Mouse (Mus musculus): ENCODE data around the gene Atp4a.

Gene Atp4a

DNA sequence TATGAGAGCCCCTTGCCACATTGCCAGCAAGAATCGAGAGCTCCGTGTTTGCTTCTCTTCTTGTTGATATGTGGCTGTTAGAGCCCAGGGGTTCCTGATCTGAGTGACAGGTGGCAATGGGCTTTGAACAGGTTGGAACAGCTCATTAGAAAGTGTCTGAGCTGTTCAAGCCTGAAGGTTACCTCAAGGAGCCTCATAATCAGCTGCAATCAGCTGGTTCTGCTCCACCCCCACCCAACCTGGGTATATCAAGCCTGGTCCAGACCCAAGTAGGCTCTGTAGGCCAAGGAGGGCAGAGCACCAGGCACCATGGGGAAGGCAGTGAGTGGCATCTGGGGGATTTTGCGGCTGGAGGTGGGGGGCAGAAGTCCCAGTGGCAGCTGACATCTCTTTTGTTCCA is at the start of gene Atp4a:
TSS of gene Atp4a (plus strand) at position 268 of the 400 bp plus-strand sequence.
- in situ Hi-C loops (cut with MboI, MseI) = no loop called here

DNA sequence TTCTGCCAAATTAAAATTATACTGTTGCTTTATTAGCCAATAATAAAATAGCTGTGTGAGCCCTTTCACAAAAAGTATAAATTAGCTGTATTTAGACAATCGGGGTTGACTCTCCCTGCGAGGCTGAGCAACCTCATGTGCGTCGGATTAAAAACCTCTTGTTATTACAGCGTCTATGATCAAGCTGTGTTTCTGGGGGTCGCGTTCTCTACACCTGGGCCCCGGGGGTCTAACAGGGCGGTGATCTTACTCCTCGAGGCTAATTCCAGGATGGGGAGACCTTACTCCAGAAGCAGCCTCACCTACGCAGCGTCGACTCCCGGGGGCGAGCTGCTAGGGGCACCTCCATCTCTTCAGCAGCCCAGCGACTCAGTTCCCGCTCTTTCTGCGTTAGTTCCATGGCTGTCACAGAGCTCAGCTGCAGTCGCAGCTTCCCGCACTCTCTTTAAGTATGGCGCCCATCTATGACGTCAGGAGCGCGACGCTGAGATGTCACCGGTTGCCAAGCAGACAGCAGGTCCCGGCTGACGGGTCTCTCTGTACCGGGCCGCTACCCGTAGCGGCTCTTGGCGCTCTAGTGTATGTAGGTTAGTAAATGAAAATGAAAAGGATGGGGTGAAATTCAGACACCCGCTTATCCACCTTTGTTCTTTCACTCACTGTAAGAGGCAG is 47.3 kb upstream of the Atp4a start, which contains the start of gene Haus5:
TSS of gene Haus5 (minus strand) at position 466 of the 672 bp plus-strand sequence.
- in situ Hi-C loops (cut with MboI, MseI) = no loop called here

DNA sequence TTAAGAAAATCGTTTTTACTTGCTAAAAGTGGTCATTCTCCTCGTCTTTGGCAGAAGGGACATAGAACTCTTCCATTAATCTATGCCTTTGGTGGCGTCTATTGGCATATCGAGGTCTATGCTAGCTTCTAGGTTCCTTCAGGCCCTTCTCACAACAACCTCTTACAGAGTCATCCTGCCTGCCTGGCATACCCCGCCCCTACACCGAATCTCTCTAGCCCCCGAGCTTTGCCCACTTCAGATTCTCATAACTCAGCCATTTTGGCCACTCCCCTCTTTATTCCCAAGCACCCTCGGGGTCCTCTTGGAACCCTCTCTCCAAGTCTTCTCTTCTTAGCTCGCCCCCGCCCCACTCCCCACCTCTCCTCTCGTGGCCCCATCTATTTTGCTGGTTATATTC is 46.7 kb upstream of the Atp4a start:
- in situ Hi-C loops (cut with MboI, MseI) = no loop called here

DNA sequence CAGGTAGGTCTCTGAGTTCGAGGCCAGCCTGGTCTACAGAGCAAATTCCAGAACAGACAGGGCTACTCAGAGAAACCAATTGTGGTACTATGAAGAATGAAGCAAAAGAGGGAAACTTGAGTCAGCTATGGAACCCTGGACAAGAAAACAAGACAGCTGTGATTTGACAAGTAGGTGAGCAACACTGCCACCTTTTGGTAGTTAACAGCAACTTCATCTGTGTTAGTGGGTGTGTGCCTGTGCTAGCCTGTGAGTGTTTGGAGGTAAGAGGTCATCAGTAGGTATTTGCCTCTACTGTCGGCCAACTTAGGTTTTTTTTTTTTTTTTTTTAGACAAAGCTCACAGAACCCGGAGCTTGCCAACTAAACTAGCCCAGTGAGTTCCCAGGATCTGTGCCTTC is 42.8 kb upstream of the Atp4a start:
- in situ Hi-C loops (cut with MboI, MseI) = no loop called here

DNA sequence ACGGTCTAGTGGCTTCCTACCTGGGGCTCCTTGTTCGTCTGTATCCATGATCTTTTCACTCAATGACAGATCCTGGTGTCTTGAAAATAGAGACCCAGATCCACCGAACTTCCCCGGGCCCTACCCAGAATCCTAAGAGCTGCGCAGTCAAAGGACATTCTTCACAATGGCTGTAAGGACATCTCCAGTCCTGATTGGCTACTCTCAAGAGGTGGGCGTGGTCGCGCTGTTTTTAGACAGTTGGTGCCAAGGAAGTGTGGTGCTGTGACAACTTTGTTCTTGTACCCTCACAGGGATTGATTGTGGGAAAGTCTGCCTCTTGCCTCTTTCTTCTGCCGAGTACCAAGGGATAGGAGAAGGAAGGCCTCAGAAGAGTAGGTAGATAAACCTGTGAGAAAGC is 40.5 kb upstream of the Atp4a start, which contains the start of gene Pmis2:
TSS of gene Pmis2 (minus strand) at position 126 of the 400 bp plus-strand sequence.
- in situ Hi-C loops (cut with MboI, MseI) = no loop called here

DNA sequence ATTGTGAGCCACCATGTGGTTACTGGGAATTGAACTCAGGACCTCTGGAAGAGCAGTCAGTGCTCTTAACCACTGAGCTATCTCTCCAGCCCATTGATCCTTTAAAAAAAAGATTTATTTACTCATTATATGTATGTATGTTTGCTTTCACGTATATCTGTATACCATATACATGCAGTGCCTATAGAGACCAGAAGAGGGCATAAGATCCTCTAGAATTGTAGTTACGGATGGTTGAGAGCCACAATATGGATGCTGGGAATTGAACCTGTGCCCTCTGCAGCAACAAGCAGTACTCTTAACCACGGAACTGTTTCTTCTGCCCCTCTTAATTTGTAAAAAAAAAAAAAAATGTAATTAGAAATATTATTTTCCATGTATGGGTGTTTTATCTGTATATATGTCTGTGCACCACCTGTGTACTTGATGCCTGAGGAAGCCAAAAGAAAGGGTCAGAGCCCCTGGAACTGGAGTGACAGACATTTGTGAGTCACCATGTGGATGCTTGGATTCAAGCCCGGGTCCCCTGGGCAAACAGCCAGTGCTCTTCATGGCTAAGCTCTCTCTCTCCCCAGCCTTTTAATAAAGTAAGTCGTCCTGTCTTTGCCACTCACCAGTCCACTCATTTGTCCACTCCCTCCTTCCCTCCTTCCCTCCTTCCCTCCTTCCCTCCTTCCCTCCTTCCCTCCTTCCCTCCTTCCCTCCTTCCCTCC is 33.6 kb upstream of the Atp4a start:
- in situ Hi-C loops (cut with MboI, MseI) = no loop called here

DNA sequence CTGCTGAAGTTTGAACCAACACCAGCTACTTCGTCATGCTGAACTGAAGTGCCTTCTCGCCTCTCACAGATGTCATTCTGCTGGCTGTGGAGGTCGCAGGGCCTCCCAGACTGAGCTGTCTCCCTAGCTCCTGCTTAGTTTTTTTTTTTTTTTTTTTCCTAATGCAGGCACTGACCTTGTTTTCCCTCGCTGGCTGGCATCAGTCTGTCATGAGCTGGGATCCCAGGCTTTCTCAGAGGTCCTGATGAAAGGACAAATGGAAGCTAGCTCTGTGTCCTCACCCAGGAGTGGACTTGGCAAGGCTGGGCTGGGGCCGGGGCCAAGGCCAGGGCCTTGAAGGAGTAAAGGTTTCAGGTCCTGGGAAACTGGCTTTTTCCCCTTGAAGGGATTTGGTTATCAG is 30.1 kb upstream of the Atp4a start:
- in situ Hi-C loops (cut with MboI, MseI) = loop anchor here (10.0 kb wide), 1 partner anchor 1067 kb away; no protein-coding TSS in a partner anchor

DNA sequence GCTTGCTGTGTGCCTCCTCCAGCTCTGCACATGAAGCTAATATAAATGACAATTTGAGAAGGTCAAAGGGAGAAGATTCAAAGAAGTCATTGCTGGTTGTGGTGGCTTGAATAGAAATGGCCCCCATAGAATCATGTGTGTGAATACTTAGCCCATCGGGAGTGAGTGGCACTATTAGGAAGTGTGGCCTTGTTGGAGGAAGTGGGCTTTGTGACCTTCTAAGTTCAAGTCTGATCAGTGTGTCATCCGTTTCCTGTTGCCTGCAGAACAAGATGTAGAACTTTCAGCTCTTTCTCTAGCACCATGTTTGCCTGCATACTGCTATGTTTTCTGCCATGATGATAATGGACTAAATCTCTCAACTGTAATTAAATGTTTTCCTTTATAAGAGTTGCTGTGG is 28.6 kb upstream of the Atp4a start:
- in situ Hi-C loops (cut with MboI, MseI) = loop anchor here (10.0 kb wide), 1 partner anchor 1069 kb away; no protein-coding TSS in a partner anchor

DNA sequence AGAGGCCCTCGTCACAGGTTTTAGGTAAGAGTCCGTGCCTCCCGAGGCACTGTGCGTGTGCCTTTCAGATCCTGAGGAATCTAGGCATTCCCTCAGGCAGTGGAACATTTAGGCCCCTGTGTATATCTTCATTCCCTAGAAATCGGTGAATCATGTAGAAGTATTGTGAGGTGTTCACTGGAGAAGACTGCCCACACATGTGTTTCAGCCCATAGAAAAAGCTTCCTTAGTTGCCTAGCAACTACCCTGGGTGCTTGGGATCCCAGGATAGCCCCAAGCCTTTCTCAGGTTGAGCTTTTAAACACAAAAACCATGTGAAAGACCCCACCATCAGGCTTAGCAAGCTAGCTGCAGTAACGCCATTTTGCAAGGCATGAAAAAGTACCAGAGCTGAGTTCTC is 23.7 kb upstream of the Atp4a start:
- in situ Hi-C loops (cut with MboI, MseI) = loop anchor here (10.0 kb wide), 1 partner anchor 1074 kb away; no protein-coding TSS in a partner anchor

DNA sequence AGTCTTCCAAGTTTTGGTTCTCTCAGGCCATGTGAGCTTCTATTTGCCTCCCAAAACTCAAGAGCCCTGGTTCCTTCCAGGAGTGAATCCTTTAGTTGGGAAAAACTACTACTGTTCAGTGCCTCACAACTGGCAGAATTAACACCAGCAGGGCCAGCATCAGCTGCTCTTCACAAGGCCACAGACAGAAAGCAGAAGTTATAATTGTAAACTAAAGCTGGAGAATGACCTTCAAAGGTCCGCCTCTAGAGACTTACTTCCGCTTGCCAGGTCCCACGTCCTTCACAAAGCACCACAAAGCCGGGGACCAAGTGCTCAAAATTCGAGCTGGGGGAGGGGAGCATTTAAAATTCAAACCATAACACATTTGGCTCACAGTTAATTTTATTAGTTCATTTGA is 13.9 kb upstream of the Atp4a start:
- in situ Hi-C loops (cut with MboI, MseI) = no loop called here

DNA sequence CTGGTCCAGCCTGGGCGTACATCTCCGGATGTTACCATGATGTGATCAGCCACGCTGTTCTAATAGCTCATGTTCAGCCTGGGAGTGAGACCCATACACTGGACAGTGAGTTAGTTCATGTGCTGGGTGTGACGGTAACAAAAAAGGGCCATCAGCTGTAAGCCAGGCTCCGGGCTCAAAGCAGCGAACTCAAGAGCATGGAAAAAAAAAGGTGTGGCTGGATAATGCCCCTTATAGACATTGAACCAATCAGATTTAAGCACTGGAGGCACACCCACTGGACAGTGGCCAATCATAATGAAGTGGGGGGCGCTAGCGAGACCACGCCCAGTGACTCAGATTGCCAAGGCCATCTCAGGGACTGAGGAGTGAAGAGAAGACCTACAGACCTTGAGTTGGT is 13.4 kb upstream of the Atp4a start, which contains the start of gene 2200002J24Rik:
TSS of gene 2200002J24Rik (plus strand) at position 338 of the 400 bp plus-strand sequence.
- in situ Hi-C loops (cut with MboI, MseI) = no loop called here

DNA sequence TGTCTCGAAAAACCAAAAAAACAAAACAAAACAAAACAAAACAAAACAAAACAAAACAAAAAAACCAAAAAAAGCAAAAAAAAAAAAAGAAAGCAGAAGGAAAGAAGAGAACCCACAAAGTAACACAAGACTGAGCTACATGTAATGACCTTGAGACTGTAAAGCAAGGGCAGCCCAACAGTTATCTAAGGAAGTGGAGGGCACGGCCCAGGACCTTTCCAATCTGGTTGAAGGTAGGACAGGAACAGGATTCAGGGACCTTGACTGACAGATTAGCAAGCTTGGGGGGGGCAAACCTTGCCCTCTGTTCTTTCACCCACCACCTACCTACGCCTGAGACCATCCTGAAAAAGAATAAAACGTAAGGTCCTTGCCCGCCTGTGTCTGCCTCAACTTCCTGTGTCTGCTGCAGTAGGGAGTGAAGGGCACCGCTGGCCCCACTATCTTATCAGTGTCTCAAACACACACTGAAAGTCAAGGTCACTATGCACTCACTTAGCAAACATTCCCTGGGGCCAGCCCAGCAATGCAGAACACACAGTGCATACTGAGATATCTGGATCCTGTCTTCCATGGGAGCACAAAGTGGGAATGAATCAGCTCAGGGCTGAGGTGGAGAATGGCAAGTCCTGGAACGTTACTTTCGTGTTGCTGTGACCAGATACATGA is 5.7 kb upstream of the Atp4a start:
- in situ Hi-C loops (cut with MboI, MseI) = no loop called here

DNA sequence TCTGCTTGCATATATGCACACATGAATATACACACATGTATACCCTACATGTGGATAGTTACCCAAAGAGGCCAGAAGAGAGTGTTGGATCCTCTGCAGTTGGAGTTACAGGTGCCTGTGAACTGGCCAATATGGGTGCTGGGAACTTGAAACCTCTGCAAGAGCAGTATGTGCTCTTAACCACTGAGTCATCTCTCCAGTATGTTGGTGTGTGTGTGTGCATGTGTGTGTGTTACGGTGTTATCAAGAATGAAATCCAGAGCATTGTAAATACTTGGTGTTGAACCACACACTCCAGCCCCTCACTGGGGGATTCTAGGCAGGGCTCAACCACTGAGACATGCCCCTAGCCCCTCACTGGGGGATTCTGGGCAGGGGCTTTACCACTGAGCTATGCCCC is 4.6 kb upstream of the Atp4a start:
- in situ Hi-C loops (cut with MboI, MseI) = no loop called here

DNA sequence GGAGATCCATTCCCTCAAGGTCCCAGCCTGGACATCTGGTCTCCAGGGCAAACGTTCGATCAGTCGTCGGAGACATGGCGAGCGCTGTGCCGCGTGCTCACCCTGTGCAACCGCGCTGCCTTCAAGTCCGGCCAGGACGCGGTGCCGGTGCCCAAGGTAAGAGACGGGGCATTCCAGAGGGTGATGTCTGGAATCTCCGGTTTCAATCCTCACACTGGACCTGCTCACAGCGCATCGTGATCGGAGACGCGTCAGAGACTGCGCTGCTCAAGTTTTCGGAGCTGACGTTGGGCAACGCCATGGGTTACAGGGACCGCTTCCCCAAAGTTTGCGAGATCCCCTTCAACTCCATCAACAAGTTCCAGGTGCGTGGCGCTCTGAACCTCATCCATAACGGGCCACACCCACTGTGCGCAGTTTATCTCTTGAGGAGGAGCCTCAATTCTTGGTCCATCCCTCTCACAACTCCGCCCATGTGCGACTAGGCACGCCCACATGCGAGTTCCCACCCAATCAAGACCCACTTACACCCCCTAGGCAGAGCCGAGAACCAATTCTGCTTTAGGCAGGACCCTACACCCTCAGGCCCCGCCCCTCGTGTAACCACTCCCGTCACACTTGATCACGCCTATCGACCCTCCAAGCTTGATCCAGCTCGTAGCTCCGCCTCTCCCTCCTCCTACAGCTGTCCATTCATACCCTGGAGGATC is 5.2 kb downstream of the Atp4a start:
- in situ Hi-C loops (cut with MboI, MseI) = no loop called here

DNA sequence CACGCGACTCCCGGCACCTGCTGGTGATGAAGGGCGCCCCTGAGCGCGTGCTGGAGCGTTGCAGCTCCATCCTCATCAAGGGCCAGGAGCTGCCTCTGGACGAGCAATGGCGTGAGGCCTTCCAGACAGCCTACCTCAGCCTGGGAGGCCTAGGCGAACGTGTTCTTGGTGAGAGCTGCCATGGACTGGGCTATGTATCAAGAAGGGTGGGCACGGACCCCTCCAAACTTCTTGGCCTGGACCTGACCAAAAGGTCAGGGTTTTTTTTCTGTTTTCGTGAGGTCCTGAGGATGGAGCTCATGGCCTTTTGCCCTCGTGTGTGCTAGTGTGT is 5.7 kb downstream of the Atp4a start:
- in situ Hi-C loops (cut with MboI, MseI) = no loop called here

DNA sequence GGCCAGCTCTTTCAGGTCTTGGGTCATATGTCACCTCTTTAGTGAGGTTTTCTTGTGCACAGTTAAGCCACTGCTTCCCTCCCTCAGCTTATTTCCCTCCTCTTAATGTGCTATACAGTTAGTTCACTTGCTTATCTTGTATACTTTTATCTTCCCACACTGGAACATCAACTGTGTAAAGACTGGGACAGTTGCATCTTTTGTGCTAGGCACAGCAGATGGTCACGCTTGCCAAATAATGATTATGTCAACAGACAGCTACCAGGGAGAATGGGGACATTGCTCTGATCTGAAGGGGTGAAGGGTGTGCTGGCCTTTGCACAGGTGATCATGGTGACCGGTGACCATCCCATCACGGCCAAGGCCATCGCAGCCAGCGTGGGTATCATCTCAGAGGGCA is 7.7 kb downstream of the Atp4a start:
- in situ Hi-C loops (cut with MboI, MseI) = loop anchor here (5.0 kb wide), 1 partner anchor 62 kb away; no protein-coding TSS in a partner anchor

DNA sequence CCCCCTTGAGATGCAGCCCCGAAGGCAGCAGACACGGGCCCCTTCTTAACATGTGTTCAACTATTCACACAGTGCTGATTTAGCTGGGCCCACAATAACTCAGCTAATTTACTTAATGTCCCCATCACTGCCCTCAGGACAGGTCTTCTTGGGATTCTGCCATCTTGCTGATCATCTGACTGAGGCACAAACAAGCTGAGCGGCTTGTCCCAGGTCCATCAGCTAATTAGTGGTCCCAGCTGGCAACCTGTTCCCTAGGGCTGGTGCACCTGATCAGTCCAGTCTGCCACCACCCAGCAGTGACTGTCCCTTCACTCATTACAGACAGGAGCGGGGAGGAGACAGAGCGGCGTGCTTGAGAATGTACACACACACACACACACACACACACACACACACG is 9.3 kb downstream of the Atp4a start:
- in situ Hi-C loops (cut with MboI, MseI) = loop anchor here (5.0 kb wide), 1 partner anchor 64 kb away; no protein-coding TSS in a partner anchor

DNA sequence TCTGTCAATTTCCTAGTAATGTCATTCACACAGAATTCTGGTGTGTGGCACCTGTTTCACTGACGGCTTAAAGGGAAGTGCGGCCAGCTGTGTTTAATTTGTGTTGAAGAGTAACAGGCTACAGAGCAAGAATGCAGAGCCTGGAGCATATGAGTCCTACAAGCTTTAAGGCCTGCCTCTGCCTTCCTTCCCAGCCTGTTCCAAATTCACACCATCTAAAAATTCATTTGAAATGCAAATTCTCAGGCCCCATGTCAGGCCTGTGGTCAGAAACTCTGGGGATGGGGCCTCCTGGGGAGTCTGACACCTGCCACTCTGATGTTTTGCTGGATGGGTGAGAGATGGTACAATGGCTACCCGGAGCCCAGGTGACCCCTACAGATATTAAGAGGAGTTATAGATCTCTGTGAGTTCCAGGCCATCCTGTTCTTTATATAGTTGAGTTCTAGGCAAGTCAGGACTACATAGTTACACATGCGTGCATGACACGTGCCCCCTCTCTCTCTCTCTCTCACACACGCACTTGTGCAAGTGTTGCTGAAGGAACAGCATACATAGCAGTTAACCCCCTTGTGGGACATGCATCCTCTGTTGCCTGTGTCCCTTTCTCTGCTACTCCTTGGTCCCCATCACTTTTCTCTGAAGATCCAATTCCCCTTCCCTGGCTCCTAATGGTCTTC is 11.4 kb downstream of the Atp4a start:
- in situ Hi-C loops (cut with MboI, MseI) = loop anchor here (5.0 kb wide), 1 partner anchor 66 kb away; no protein-coding TSS in a partner anchor

DNA sequence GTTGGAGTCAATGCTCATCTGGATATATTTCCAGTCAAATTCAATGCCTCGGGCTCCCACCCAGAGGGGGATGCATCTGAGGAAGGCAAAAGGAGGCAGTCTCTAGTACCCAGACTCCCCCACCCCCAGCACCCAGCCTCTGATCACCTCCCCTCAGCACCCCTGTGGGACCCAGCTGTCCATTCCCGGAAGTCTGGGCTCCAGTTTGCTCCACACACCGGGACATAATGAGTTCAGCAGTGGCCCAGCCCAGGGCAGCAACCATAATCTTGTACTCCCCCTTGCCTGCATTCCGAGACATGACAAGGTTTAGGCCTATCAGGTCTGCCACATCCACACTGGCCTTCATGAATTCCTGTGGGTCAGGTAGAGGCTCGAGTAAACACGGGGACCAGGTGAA is 16.2 kb downstream of the Atp4a start:
- in situ Hi-C loops (cut with MboI, MseI) = no loop called here

DNA sequence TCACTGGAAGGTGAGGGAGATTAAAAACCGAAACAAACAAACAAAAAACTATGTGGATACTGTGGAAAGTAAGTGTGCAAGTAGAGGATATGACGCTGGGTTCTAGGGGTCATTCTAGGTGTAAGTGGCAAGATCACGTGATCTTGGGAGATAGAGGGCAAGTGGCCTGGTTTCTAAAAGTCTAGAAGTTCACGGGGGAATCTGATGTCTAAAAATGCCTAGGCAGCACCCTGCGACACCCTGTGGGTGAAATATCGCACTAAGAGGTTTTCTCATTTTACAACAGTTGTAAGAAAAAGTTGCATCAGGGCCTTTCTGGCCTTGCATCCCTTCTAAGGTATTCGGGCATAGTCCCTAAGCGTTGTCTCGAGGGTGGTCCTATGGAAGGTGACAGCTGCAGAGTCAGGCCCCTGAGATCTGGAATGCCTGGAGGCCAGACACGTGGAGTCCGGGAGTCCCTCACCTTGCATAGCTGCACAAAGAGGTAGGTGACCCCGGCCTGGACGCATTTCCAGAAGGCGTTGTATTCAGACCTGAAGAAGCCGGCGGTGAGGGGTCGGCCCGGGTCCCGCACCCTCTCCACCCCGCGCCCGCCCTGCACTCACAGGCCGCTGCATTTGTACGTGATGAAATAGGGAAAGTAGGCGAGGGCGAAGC is 16.9 kb downstream of the Atp4a start:
- in situ Hi-C loops (cut with MboI, MseI) = no loop called here

All from T-helper 1 cell (primary cell).